ENCODE assay signal across 8 mouse cellular contexts in the genomic region with DNA sequence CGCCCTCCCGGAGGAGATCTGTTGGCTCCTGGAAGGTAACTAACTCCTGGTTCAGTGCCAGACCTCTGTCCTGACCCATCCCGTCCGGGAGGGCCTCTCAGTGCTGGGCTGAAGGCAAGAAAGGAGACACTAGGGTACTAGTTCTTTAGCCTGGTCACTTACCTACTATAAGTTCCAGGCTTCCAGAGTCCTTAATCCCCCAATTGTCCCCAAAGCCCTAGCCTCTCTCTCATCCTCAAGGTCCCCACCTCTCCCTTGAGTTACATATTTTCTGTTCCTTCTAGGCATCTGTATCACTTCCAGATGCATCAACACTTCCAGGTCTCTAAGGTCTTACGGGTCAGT. TPM values are rescaled to one million over a fixed set of nuclear protein-coding genes. Genes with fewer than 3 reads are reported as not detected.
DNase-seq lines count a peak whose midpoint lies in the region; ATAC-seq and TF ChIP-seq lines count a peak whose summit lies in the region.

No protein-coding gene starts in this region.

- no peak overlapping the region for H3K4me3 ChIP-seq in left cerebral cortex, adult 2 months
- peak overlapping the region; percentile 54 for H3K4me3 ChIP-seq in forebrain, embryonic 10.5 days
- peak overlapping the region; percentile 35; the same call in 1 of the 2 replicates for H3K4me3 ChIP-seq in intestine, postnatal 0 days (ENCODE audit: low read depth, low read length)
- H3K4me3 ChIP-seq in midbrain, embryonic 16.5 days (ENCODE audit: low read depth, low read length): peak overlapping the region; percentile 29

- DNase-seq in left cerebral cortex, adult 2 months (ENCODE audit: extremely low spot score in 1 of 2, low spot score in 2 of 2): peak in 1 of 2 experiments; percentile 19
- DNase-seq in left cerebral cortex, postnatal 4 days: no peak
- no peak for DNase-seq in forebrain, embryonic 10.5 days (ENCODE audit: extremely low spot score, low spot score)
- DNase-seq in layer of hippocampus, postnatal 36 days: no peak
- no peak for DNase-seq in layer of hippocampus, adult 11-12 months (ENCODE audit: low spot score)

- no peak overlapping the region for H3K9ac ChIP-seq in intestine, postnatal 0 days (ENCODE audit: low read depth, low read length)
- peak overlapping the region; percentile 12; the same call in 1 of the 2 replicates for H3K9ac ChIP-seq in midbrain, embryonic 16.5 days (ENCODE audit: low read depth, low read length)

- no peak for ATAC-seq in intestine, postnatal 0 days
- no peak for ATAC-seq in midbrain, embryonic 16.5 days
- no peak for ATAC-seq in erythroblast, adult 5-6 weeks (replicated peaks; ENCODE audit: low FRiP score, poor library complexity, severe bottlenecking)

- no peaks in the 10 kb centered on the region for H3K9me3 ChIP-seq in forebrain, embryonic 10.5 days
- H3K9me3 ChIP-seq in intestine, postnatal 0 days (ENCODE audit: control insufficient read depth): no peaks in the 10 kb centered on the region
- H3K9me3 ChIP-seq in midbrain, embryonic 16.5 days (replicated peaks; ENCODE audit: control insufficient read depth, low read length, poor library complexity, severe bottlenecking): no peaks in the 10 kb centered on the region

- peak overlapping the region; percentile 75; the same call in 1 of the 2 replicates for H3K27ac ChIP-seq in left cerebral cortex, adult 2 months
- H3K27ac ChIP-seq in forebrain, embryonic 10.5 days: peak overlapping the region; percentile 76
- no peak overlapping the region for H3K27ac ChIP-seq in intestine, postnatal 0 days (ENCODE audit: low read depth, low read length)
- H3K27ac ChIP-seq in midbrain, embryonic 16.5 days (ENCODE audit: low read length): no peak overlapping the region

- no peaks in the 10 kb centered on the region for H3K36me3 ChIP-seq in forebrain, embryonic 10.5 days (replicated peaks)
- no peaks in the 10 kb centered on the region for H3K36me3 ChIP-seq in intestine, postnatal 0 days (ENCODE audit: control insufficient read depth, insufficient read depth)
- H3K36me3 ChIP-seq in midbrain, embryonic 16.5 days (ENCODE audit: control insufficient read depth, insufficient read depth, low read length): no peaks in the 10 kb centered on the region

- intact Hi-C loops in left cerebral cortex, adult 2 months (cut with DNase I): no loop called here
- intact Hi-C loops in left cerebral cortex, postnatal 4 days (cut with DNase I): no loop called here

- peak overlapping the region; percentile 71 for H3K4me2 ChIP-seq in intestine, postnatal 0 days (replicated peaks; ENCODE audit: low read depth)
- H3K4me2 ChIP-seq in midbrain, embryonic 16.5 days (ENCODE audit: low read length): peak overlapping the region; percentile 72

- H3K4me1 ChIP-seq in forebrain, embryonic 10.5 days: peaks cover 74% of the 10 kb centered on the region
- no peaks in the 10 kb centered on the region; the same call in 1 of the 2 replicates for H3K4me1 ChIP-seq in intestine, postnatal 0 days (replicated peaks; ENCODE audit: control insufficient read depth, insufficient read depth, low read length)
- peaks cover 41% of the 10 kb centered on the region for H3K4me1 ChIP-seq in midbrain, embryonic 16.5 days (ENCODE audit: control insufficient read depth, insufficient read depth, low read length)

- TF ChIP-seq CTCF in left cerebral cortex, adult 2 months (IDR thresholded peaks at IDR 0.05): no peak
- TF ChIP-seq CTCF in intestine, postnatal 0 days (IDR thresholded peaks at IDR 0.05; ENCODE audit: low read depth): no peak

- H3K27me3 ChIP-seq in forebrain, embryonic 10.5 days (ENCODE audit: poor library complexity, severe bottlenecking): peaks cover 52% of the 10 kb centered on the region
- H3K27me3 ChIP-seq in intestine, postnatal 0 days (replicated peaks; ENCODE audit: control insufficient read depth, insufficient read depth, low read length): peaks cover 48% of the 10 kb centered on the region
- H3K27me3 ChIP-seq in midbrain, embryonic 16.5 days (ENCODE audit: control insufficient read depth, insufficient read depth, low read depth, low read length): no peaks in the 10 kb centered on the region

- 24% methylated on average over 5 of the region's 5 CpGs for WGBS in forebrain, embryonic 10.5 days
- 24% methylated on average over 5 of the region's 5 CpGs for WGBS in intestine, postnatal 0 days
- 21% methylated on average over 5 of the region's 5 CpGs for WGBS in midbrain, embryonic 16.5 days

RNA-seq across cellular contexts. Expression of a gene that starts 0.3 kb away (rescaled TPM):
- 1 to 10 TPM; 1.8 to 2.0 TPM for total RNA-seq in left cerebral cortex, adult 2 months (2021)
- 1 to 10 TPM; 1.1 to 1.3 TPM for total RNA-seq in left cerebral cortex, postnatal 4 days (2021)
- 1.7 and 2.2 TPM in 2 replicates for polyA plus RNA-seq in forebrain, embryonic 10.5 days (2016; fragmentation: Nextera tagmentation; extraction: Ambion mirVana)
- polyA plus RNA-seq in intestine, postnatal 0 days (2015; fragmentation: Nextera tagmentation; extraction: Ambion mirVana): 0.46 and 0.52 TPM in 2 replicates
- 3.6 and 4.9 TPM in 2 replicates for polyA plus RNA-seq in midbrain, embryonic 16.5 days (2015; fragmentation: Nextera tagmentation; extraction: Ambion mirVana)
- 1 to 10 TPM in 1 of 2 experiments, under 1 TPM in 1; 0.60 to 1.0 TPM for total RNA-seq in layer of hippocampus, postnatal 36 days (2021)
- total RNA-seq in erythroblast, adult 5-6 weeks (2015; ENCODE audit: low replicate concordance): not detected in 2 replicates
- 2.6 TPM in 1 of 2 replicates, not detected in the other for total RNA-seq in erythroblast, adult 5-6 weeks (2017; ENCODE audit: low replicate concordance)

Comparison
In these comparisons a context has a peak if more than half of its experiments do, and no peak if none do; other contexts are left out.
1. H3K27ac ChIP-seq: peak in left cerebral cortex, adult 2 months (single experiment) and forebrain, embryonic 10.5 days (single experiment); none in intestine, postnatal 0 days (single experiment) and midbrain, embryonic 16.5 days (single experiment).